Mouse (Mus musculus) heart, postnatal 0 days (tissue): ENCODE measurements around the gene Pigk.

ENCODE experiments used
- CTCF ChIP-seq: IDR thresholded peaks from 2 replicates; pipeline ENCODE4 v1.5.1; 2016; ENCODE audit warnings: antibody characterized with exemption, control low read depth, low read depth
- EP300 ChIP-seq: IDR thresholded peaks from 2 replicates; pipeline ENCODE4 v1.6.1; 2016; ENCODE audit warnings: antibody characterized with exemption, low read depth

DNA sequence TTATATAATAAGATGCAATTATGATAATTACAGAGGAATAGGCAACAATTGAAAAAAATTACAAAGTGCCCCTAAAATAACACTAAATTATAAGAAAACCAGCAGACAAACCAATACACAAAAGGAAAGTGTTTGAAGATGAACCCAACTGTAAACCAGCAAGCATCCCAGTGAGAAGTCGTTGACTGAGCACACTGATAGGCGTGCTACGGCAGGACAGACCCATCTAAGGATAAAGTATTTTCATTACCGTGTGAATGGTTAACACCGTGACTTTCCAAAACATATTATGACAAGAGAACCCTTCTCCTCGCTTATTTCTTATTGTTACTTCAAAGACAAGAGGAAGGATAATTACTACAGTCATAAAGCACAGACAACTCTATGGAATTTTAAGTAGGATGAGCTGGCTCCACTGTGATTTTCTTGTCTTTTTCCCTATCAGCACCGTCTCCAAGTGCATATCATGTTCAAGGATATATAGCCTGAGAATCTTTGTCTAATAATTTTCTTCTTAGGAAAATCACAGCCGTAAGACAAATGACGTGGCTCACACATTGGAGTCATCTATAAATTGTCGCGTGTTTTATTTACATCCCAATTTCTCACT lies 233.2 kb downstream of the Pigk start:
- no peak for TF ChIP-seq CTCF
- no peak for TF ChIP-seq EP300
